Mouse (Mus musculus) MEL (cell line): ENCODE measurements around the gene Foxp3.

Source experiments
- GATA1 ChIP-seq: IDR thresholded peaks from 2 replicates; pipeline ENCODE4 v1.6.1; 2011; ENCODE audit warnings: low read depth, low read length, improper control_type of control experiment
- MEF2A ChIP-seq: IDR thresholded peaks from 2 replicates; pipeline ENCODE4 v1.6.1; 2014; ENCODE audit warnings: low read depth, mild to moderate bottlenecking, inconsistent platforms, low read length, improper control_type of control experiment; ENCODE audit not compliant: poor library complexity, insufficient replicate concordance, severe bottlenecking; ENCODE audit errors: extremely low read depth
- MXI1 ChIP-seq: IDR thresholded peaks from 2 replicates; pipeline ENCODE4 v1.6.1; 2011; ENCODE audit warnings: mild to moderate bottlenecking, low read depth, low read length, improper control_type of control experiment
- POLR2A ChIP-seq, 2 experiments: IDR thresholded peaks; 2 replicates each; pipeline ENCODE4 v1.6.1; 2011 to 2012; ENCODE audit warnings: low read length in 2 of 2, mild to moderate bottlenecking in 2 of 2, control low read depth in 1 of 2, improper control_type of control experiment in 1 of 2, low read depth in 1 of 2, moderate library complexity in 1 of 2; ENCODE audit not compliant: control insufficient read depth in 1 of 2, insufficient read depth in 1 of 2, poor library complexity in 1 of 2
- POLR2AphosphoS2 ChIP-seq: IDR thresholded peaks from 2 replicates; pipeline ENCODE4 v1.6.1; 2011; ENCODE audit warnings: low read length, improper control_type of control experiment
- ZKSCAN1 ChIP-seq: IDR thresholded peaks from 2 replicates; pipeline ENCODE4 v1.6.1; 2012; ENCODE audit warnings: low read depth, mild to moderate bottlenecking, inconsistent platforms, low read length, improper control_type of control experiment, moderate library complexity

GRCm38 (mm10) chrX:7617889-7618551 is 44.6 kb downstream of the Foxp3 start:
- TF ChIP-seq POLR2AphosphoS2 (no peak), MXI1 (no peak), MEF2A (no peak), POLR2A (IDR thresholded peaks at IDR 0.05; ENCODE audit: control insufficient read depth in 1 of 2, insufficient read depth in 1 of 2, low read depth in 1 of 2, low read length in 2 of 2, poor library complexity in 1 of 2) (no peak), GATA1 (no peak), ZKSCAN1 (no peak)
